22 mouse cellular contexts compared by ENCODE assay signal in genomic region chr8:67317371-67317770, GRCm38 (mm10).
DNase-seq lines count a peak whose midpoint lies in the region; ATAC-seq lines count a peak whose summit lies in the region.
"Had no signal": no experiment of that assay in that cellular context is flagged by ENCODE, and none has a peak within 500 bp of the region (broad histone marks: within the 10 kb centered on the region; RNA-seq: fewer than 3 reads in every experiment).

No protein-coding gene starts in this region.

- peak; percentile 35 for DNase-seq in 3134 (ENCODE audit: extremely low read depth, insufficient read length, low spot score)
- DNase-seq in 3T3-L1 (ENCODE audit: low read depth, low spot score): peak; percentile 87
- peak; percentile 56 for DNase-seq in Muller cell, postnatal 12 days (ENCODE audit: inconsistent ontology term)
- no peak for DNase-seq in spleen, adult 18-20 months
- DNase-seq in urinary bladder, postnatal 36 days (ENCODE audit: low spot score in 2 of 2): no peak
- DNase-seq: adrenal gland, adult 2 months; adrenal gland, adult 8-10 months; adrenal gland, postnatal 10 days; adrenal gland, postnatal 14 days; adrenal gland, postnatal 25 days; adrenal gland, postnatal 36 days; B cell, adult 2 months; cerebellum, adult 11 months; cerebellum, adult 11-12 months; cerebellum, adult 18-20 months; cerebellum, adult 2 months; cerebellum, adult 8-10 months; cerebellum, adult 9-10 months; cerebellum, adult 9-11 months had no signal

- no peak for ATAC-seq in CD4-positive, CD25-positive, alpha-beta regulatory T cell, adult 4 months
- ATAC-seq: activated CD4-positive, CD25-positive, alpha-beta regulatory T cell, adult 4 months; Patski had no signal

Comparison
In these comparisons a context has a peak if more than half of its experiments do, and no peak if none do; other contexts are left out.
1. DNase-seq: peak in 3134 (single experiment), 3T3-L1 (single experiment) and Muller cell, postnatal 12 days (single experiment); none in spleen, adult 18-20 months (0 of 2) and urinary bladder, postnatal 36 days (0 of 2).